ENCODE assay signal across 30 mouse cellular contexts in genomic region chr2:61113916-61114315, GRCm38 (mm10).
DNase-seq lines count a peak whose midpoint lies in the region; ATAC-seq and TF ChIP-seq lines count a peak whose summit lies in the region.
"Had no signal": no experiment of that assay in that cellular context is flagged by ENCODE, and none has a peak within 500 bp of the region (broad histone marks: within the 10 kb centered on the region; RNA-seq: fewer than 3 reads in every experiment).

No protein-coding gene starts in this region.

- H3K36me3 ChIP-seq in lung, embryonic 16.5 days (ENCODE audit: control insufficient read depth, insufficient read depth, low read length): no peaks in the 10 kb centered on the region
- H3K36me3 ChIP-seq: forebrain, embryonic 12.5 days; hindbrain, embryonic 10.5 days; kidney, embryonic 15.5 days; liver, embryonic 13.5 days; midbrain, embryonic 15.5 days; neural tube, embryonic 12.5 days had no signal

- TF ChIP-seq POLR2A in brain, embryonic 14.5 days (IDR thresholded peaks at IDR 0.05; ENCODE audit: borderline replicate concordance, extremely low read depth, insufficient read depth, insufficient read length, poor library complexity, severe bottlenecking): no peak

- no peak overlapping the region for H3K27ac ChIP-seq in lung, embryonic 16.5 days (ENCODE audit: low read length)
- H3K27ac ChIP-seq: forebrain, embryonic 12.5 days; hindbrain, embryonic 10.5 days; kidney, embryonic 15.5 days; liver, embryonic 13.5 days; macrophage; midbrain, embryonic 15.5 days; neural tube, embryonic 12.5 days had no signal

- WGBS in lung, embryonic 16.5 days: 41% methylated on average over 6 of the region's 6 CpGs

- peak; percentile 44 for DNase-seq in brain, embryonic 14.5 days (ENCODE audit: low read depth)
- DNase-seq in gonadal fat pad, adult 2 months (ENCODE audit: low read depth): peak; percentile 19
- peak; percentile 78 for DNase-seq in lung, postnatal 36 days
- no peak for DNase-seq in layer of hippocampus, postnatal 25 days (ENCODE audit: extremely low spot score in 1 of 2, low spot score in 1 of 2)
- no peak for DNase-seq in thymus, postnatal 0 days (ENCODE audit: low spot score)
- DNase-seq in urinary bladder, postnatal 14 days (ENCODE audit: low spot score): no peak
- DNase-seq: adrenal gland, adult 2 months; adrenal gland, postnatal 36 days; cerebellum, adult 2 months; cerebellum, postnatal 14 days; gastrocnemius, postnatal 25 days; heart, postnatal 14 days; kidney, adult 18-20 months; kidney, postnatal 25 days; left cerebral cortex, postnatal 4 days; liver, embryonic 13.5 days; right cerebral cortex, adult 18-20 months; spleen, adult 18-20 months; thymus, postnatal 25 days had no signal

- H3K9ac ChIP-seq in lung, embryonic 16.5 days (ENCODE audit: low read length): no peak overlapping the region
- H3K9ac ChIP-seq: forebrain, embryonic 12.5 days; kidney, embryonic 15.5 days; liver, embryonic 13.5 days; midbrain, embryonic 15.5 days; neural tube, embryonic 12.5 days had no signal

- H3K4me3 ChIP-seq in lung, embryonic 16.5 days (ENCODE audit: low read length): no peak overlapping the region
- H3K4me3 ChIP-seq: erythroblast, embryonic 14.5 days; forebrain, embryonic 12.5 days; hindbrain, embryonic 10.5 days; kidney, embryonic 15.5 days; liver, embryonic 13.5 days; midbrain, embryonic 15.5 days; myocyte; neural tube, embryonic 12.5 days had no signal

- no peaks in the 10 kb centered on the region for H3K27me3 ChIP-seq in lung, embryonic 16.5 days (ENCODE audit: control insufficient read depth, insufficient read depth, low read depth, low read length)
- H3K27me3 ChIP-seq: forebrain, embryonic 12.5 days; kidney, embryonic 15.5 days; liver, embryonic 13.5 days; midbrain, embryonic 15.5 days; neural tube, embryonic 12.5 days had no signal

- TF ChIP-seq CTCF in brain, embryonic 14.5 days (IDR thresholded peaks at IDR 0.05; ENCODE audit: borderline replicate concordance, extremely low read depth, insufficient read depth, insufficient read length): no peak

- no peak overlapping the region for H3K4me2 ChIP-seq in lung, embryonic 16.5 days (ENCODE audit: low read depth, low read length)
- H3K4me2 ChIP-seq: forebrain, embryonic 12.5 days; kidney, embryonic 15.5 days; liver, embryonic 13.5 days; midbrain, embryonic 15.5 days; neural tube, embryonic 12.5 days had no signal

- ATAC-seq in lung, embryonic 16.5 days (ENCODE audit: low read depth): peak; percentile 89
- ATAC-seq: CD4-positive, CD25-positive, alpha-beta regulatory T cell, adult 4 months; hindbrain, embryonic 16.5 days; midbrain, embryonic 15.5 days had no signal

- H3K9me3 ChIP-seq in lung, embryonic 16.5 days (ENCODE audit: control insufficient read depth, low read length): no peaks in the 10 kb centered on the region
- H3K9me3 ChIP-seq: forebrain, embryonic 12.5 days; hindbrain, embryonic 10.5 days; kidney, embryonic 15.5 days; liver, embryonic 13.5 days; midbrain, embryonic 15.5 days; neural tube, embryonic 12.5 days had no signal

- H3K4me1 ChIP-seq in lung, embryonic 16.5 days (replicated peaks; ENCODE audit: control insufficient read depth, insufficient read depth, low read length): no peaks in the 10 kb centered on the region; the same call in 1 of the 2 replicates
- H3K4me1 ChIP-seq: forebrain, embryonic 12.5 days; hindbrain, embryonic 10.5 days; midbrain, embryonic 15.5 days; neural tube, embryonic 12.5 days had no signal

Comparison
In these comparisons a context has a peak if more than half of its experiments do, and no peak if none do; other contexts are left out.
1. DNase-seq: peak in brain, embryonic 14.5 days (single experiment), gonadal fat pad, adult 2 months (single experiment) and lung, postnatal 36 days (single experiment); none in layer of hippocampus, postnatal 25 days (0 of 2), thymus, postnatal 0 days (single experiment) and urinary bladder, postnatal 14 days (single experiment).